Comparison of ENCODE assay signal across 8 mouse cellular contexts in the genomic region with DNA sequence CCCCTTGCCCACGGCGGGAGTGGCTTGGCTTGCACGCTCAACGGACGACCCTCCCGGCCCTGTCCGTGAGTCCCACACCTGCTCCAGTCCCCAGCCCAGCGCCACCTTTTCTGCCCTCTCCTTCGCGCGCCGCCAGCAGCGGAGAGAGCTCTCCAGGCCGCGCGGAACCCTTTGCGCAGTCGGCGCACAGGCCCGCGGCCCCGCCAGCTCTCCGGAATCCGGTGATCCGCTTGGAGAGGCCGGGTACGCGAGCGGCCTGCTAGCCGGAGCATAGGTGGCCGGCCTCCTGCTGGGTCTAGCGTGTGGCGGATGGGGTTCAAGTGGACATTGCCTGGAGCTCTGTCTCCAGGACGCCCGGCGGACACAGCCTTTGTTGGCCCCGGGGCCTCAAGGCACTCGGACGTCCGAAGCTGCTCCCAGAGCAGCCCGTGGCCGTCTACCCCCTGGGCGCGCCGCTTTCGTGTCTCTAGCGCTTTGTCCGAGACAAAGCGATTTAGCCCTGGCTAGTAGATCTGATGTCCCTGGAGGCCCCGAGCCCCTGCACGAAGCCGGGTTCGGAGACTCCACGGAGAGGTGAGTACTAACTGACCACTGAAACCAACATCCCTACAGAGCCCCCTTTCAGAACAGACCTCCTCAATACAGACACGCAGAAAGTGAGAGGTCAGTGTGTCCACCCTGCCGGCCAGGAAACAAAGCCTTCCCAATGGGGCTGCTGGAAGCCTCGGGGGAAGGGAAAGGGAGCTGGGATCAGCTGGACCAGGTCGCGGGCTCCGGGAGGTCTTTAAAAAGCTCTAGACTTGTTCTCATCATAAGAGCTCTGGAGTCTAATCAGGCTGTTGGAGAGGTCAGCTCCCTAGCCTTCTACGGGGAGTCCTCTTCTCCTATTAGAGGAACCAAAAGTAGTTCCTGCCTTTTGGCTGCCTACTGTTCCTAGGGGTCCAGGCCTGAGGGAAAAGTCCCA. TPM values are rescaled to one million over a fixed set of nuclear protein-coding genes. Genes with fewer than 3 reads are reported as not detected.
DNase-seq lines count a peak whose midpoint lies in the region; ATAC-seq lines count a peak whose summit lies in the region.

No protein-coding gene starts in this region.

- peak overlapping the region; percentile 51 for H3K9ac ChIP-seq in kidney, embryonic 15.5 days
- peak overlapping the region; percentile 72 for H3K9ac ChIP-seq in forebrain, embryonic 16.5 days (replicated peaks; ENCODE audit: low read depth, low read length)
- peak overlapping the region; percentile 97 for H3K9ac ChIP-seq in neural tube, embryonic 12.5 days

- ATAC-seq in kidney, embryonic 15.5 days (replicated peaks; ENCODE audit: low FRiP score) = peak; percentile 68
- peak; percentile 57 for ATAC-seq in forebrain, embryonic 16.5 days
- ATAC-seq in neural tube, embryonic 12.5 days (ENCODE audit: low FRiP score, low read depth) = peak; percentile 60

- H3K4me1 ChIP-seq in kidney, embryonic 15.5 days = peaks cover 31% of the 10 kb centered on the region
- peaks cover 38% of the 10 kb centered on the region for H3K4me1 ChIP-seq in forebrain, embryonic 16.5 days (replicated peaks; ENCODE audit: control insufficient read depth, insufficient read depth, low read length)
- H3K4me1 ChIP-seq in neural tube, embryonic 12.5 days = peaks cover 53% of the 10 kb centered on the region

- no peaks in the 10 kb centered on the region for H3K36me3 ChIP-seq in kidney, embryonic 15.5 days
- H3K36me3 ChIP-seq in forebrain, embryonic 16.5 days (ENCODE audit: control insufficient read depth, insufficient read depth) = 0 out of 2 replicates have a peak, but pooled peaks cover 2% of the 10 kb centered on the region
- peaks cover 25% of the 10 kb centered on the region for H3K36me3 ChIP-seq in neural tube, embryonic 12.5 days

- H3K4me2 ChIP-seq in kidney, embryonic 15.5 days = peak overlapping the region; percentile 97
- peak overlapping the region; percentile 87 for H3K4me2 ChIP-seq in forebrain, embryonic 16.5 days (ENCODE audit: low read length)
- H3K4me2 ChIP-seq in neural tube, embryonic 12.5 days (replicated peaks) = peak overlapping the region; percentile 83

- H3K9me3 ChIP-seq in kidney, embryonic 15.5 days (replicated peaks) = no peaks in the 10 kb centered on the region
- H3K9me3 ChIP-seq in forebrain, embryonic 16.5 days (ENCODE audit: control insufficient read depth, low read length) = no peaks in the 10 kb centered on the region
- no peaks in the 10 kb centered on the region for H3K9me3 ChIP-seq in neural tube, embryonic 12.5 days

- H3K4me3 ChIP-seq in kidney, embryonic 15.5 days (replicated peaks) = peak overlapping the region; percentile 69
- peak overlapping the region; percentile 79 for H3K4me3 ChIP-seq in forebrain, embryonic 16.5 days (replicated peaks; ENCODE audit: low read length)
- peak overlapping the region; percentile 93 for H3K4me3 ChIP-seq in neural tube, embryonic 12.5 days

- no peak for DNase-seq in kidney, postnatal 25 days
- DNase-seq in brain, adult 2 months (ENCODE audit: low read depth, low spot score) = peak; percentile 64
- DNase-seq in kidney, postnatal 14 days = peak; percentile 34
- DNase-seq in frontal cortex, adult 2 months (ENCODE audit: extremely low spot score in 1 of 2, low spot score in 1 of 2) = no peak
- DNase-seq in T-cell, adult 2 months (ENCODE audit: low spot score) = no peak

- peaks cover 46% of the 10 kb centered on the region for H3K27me3 ChIP-seq in kidney, embryonic 15.5 days
- H3K27me3 ChIP-seq in forebrain, embryonic 16.5 days (replicated peaks; ENCODE audit: control insufficient read depth, insufficient read depth, low read length) = peaks cover 6% of the 10 kb centered on the region
- H3K27me3 ChIP-seq in neural tube, embryonic 12.5 days (replicated peaks) = no peaks in the 10 kb centered on the region

- WGBS in kidney, embryonic 15.5 days = 2% methylated on average over 61 of the region's 61 CpGs
- WGBS in forebrain, embryonic 16.5 days = under 1% methylated on average over 61 of the region's 61 CpGs
- WGBS in neural tube, embryonic 12.5 days = 1% methylated on average over 61 of the region's 61 CpGs

- H3K27ac ChIP-seq in kidney, embryonic 15.5 days = no peak overlapping the region
- H3K27ac ChIP-seq in forebrain, embryonic 16.5 days (ENCODE audit: low read length) = peak overlapping the region; percentile 51; the same call in 1 of the 2 replicates
- H3K27ac ChIP-seq in neural tube, embryonic 12.5 days = peak overlapping the region; percentile 46; the same call in 1 of the 2 replicates

RNA-seq across cellular contexts. Expression of gene Dpysl4, which starts 0.7 kb away (rescaled TPM):
- 14.6 and 17.6 TPM in 2 replicates for polyA plus RNA-seq in kidney, embryonic 15.5 days (2015; fragmentation: Nextera tagmentation; extraction: Ambion mirVana)
- 103 and 122 TPM in 2 replicates for polyA plus RNA-seq in forebrain, embryonic 16.5 days (2015; fragmentation: Nextera tagmentation; extraction: Ambion mirVana)
- polyA plus RNA-seq in neural tube, embryonic 12.5 days (2016; fragmentation: Nextera tagmentation; extraction: Ambion mirVana) = 425 and 434 TPM in 2 replicates
- polyA plus RNA-seq in frontal cortex, adult 2 months (2012; rRNA removed) = 60.6 and 64.0 TPM in 2 replicates

Comparison
In these comparisons a context has a peak if more than half of its experiments do, and no peak if none do; other contexts are left out.
1. DNase-seq: peak in brain, adult 2 months (single experiment) and kidney, postnatal 14 days (single experiment); none in kidney, postnatal 25 days (0 of 2), frontal cortex, adult 2 months (0 of 2) and T-cell, adult 2 months (single experiment).
2. Peak in every context shown above with its lines, with median percentiles within 50 percentile points of each other: ATAC-seq, H3K4me2 ChIP-seq, H3K4me3 ChIP-seq and H3K9ac ChIP-seq.